Mouse (Mus musculus): ENCODE measurements around the gene Ms4a10. TPM values are rescaled to one million over a fixed set of nuclear protein-coding genes. Genes with fewer than 3 reads are reported as not detected.
A peak's percentile ranks its signal among the peaks of the same experiment; 100 is the strongest.

Gene Ms4a10
- polyA plus RNA-seq, 1 experiment from 2014 or later: not detected

DNA sequence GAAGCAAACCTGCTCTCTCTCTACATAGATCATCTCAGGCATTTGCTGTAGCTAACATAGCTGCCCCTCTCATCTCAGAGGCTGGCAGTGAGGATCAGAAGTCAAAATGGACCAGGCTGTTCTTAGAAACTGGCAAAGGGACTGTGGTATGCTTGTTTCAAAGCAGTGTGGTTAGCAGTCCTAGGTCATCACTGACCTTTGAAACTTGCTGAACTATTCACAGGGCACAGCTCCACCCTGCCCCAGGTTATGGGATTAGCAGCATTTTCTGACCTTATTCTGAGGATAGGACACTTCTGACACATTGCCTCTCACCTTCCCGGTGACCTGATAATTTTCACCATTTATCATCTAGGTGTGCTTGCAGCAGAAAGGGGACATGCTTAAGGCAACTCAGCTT, 14.1 kb upstream of the Ms4a10 start:
- H3K4me3 ChIP-seq (ENCODE audit: low read depth, low read length): no peak overlapping the region
- WGBS (ENCODE audit: insufficient replicate concordance): 74% methylated on average over 1 of the region's 1 CpGs
- no peaks in the 10 kb centered on the region for H3K9me3 ChIP-seq (replicated peaks; ENCODE audit: control insufficient read depth, low read length)
- H3K27me3 ChIP-seq (ENCODE audit: control insufficient read depth, insufficient read depth, low read length): no peaks in the 10 kb centered on the region; the same call in 1 of the 2 replicates
- H3K4me1 ChIP-seq (ENCODE audit: control insufficient read depth, insufficient read depth, low read length): peaks cover 9% of the 10 kb centered on the region
- H3K36me3 ChIP-seq (ENCODE audit: control insufficient read depth, insufficient read depth, low read length): no peaks in the 10 kb centered on the region
- no peak overlapping the region for H3K4me2 ChIP-seq
- no peak overlapping the region for H3K9ac ChIP-seq (ENCODE audit: low read depth, low read length)
- ATAC-seq (replicated peaks; ENCODE audit: insufficient number of reproducible peaks, low FRiP score, low TSS enrichment): no peak
- no peak overlapping the region for H3K27ac ChIP-seq (ENCODE audit: low read depth, low read length)

DNA sequence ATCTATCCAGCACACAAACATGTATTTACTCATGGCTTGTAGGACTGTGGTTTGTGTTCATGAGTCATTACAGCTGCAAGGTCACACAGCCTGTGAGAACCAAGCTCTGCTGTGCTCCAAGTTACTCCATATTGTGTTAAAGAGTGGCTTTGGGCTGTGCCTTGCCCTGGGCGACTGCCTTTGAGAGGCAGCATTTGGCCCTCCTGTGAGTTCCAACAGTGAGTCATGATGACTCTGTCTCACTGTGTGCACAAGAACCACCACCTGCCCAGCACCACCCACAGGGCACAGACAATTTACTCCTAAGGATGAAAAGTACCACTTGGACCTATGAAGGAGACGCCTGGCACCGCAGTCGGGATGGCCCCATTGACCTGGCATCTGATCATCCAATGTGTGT, 11.4 kb upstream of the Ms4a10 start:
- Histone ChIP-seq H3K9ac (ENCODE audit: low read depth, low read length) (no peak overlapping the region), H3K9me3 (replicated peaks; ENCODE audit: control insufficient read depth, low read length) (no peaks in the 10 kb centered on the region), H3K27ac (ENCODE audit: low read depth, low read length) (no peak overlapping the region), H3K4me1 (ENCODE audit: control insufficient read depth, insufficient read depth, low read length) (peaks cover 8% of the 10 kb centered on the region), H3K4me2 (no peak overlapping the region), H3K36me3 (ENCODE audit: control insufficient read depth, insufficient read depth, low read length) (no peaks in the 10 kb centered on the region), H3K27me3 (ENCODE audit: control insufficient read depth, insufficient read depth, low read length) (no peaks in the 10 kb centered on the region), H3K4me3 (ENCODE audit: low read depth, low read length) (no peak overlapping the region)
- no peak for ATAC-seq (replicated peaks; ENCODE audit: insufficient number of reproducible peaks, low FRiP score, low TSS enrichment)
- WGBS (ENCODE audit: insufficient replicate concordance): 76% methylated on average over 4 of the region's 4 CpGs

DNA sequence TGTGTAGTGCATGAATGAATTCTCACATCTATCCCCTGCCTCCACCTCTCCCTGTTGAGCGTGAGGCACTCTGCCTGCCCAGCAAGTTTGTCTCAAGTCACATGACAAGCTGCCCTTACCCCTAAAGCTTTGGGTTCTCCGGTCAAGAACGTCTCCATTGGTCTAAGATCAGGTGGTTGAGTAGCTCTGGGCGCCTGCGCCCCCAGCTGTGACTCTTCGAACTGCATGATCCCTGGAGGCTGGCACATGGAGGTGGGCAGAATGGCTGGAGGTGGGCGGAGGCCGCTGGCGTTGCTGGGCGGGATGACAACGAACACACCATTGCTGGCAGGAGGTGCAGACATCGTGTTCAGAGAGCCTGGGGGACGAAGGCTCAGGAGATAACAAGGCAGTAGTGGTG, 10.1 kb upstream of the Ms4a10 start:
- 68% methylated on average over 13 of the region's 13 CpGs for WGBS (ENCODE audit: insufficient replicate concordance)
- H3K4me1 ChIP-seq (ENCODE audit: control insufficient read depth, insufficient read depth, low read length): 0 out of 2 replicates have a peak, but pooled peaks cover 3% of the 10 kb centered on the region

DNA sequence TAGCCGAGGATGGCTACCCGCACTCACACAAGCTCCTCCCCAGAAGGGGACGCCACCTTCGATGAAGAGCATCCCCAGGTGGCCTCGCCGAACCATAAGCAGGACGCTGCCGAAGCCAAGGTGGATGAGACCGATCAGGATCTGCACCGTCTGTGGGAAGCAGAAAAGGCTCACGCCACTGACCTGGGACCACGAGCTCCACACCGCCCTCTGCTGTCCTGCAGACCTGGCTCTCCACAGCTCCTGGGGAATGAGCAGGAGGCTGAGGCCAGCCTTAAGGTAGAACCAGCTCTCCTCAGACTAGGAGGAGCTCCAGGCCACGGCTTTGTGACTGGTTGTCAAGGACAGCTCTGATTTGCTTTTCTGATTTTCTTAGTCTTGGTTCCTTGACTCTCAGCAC, 8.7 kb upstream of the Ms4a10 start:
- H3K4me2 ChIP-seq: peak overlapping the region; percentile 42
- H3K4me3 ChIP-seq (ENCODE audit: low read depth, low read length): no peak overlapping the region
- no peaks in the 10 kb centered on the region for H3K27me3 ChIP-seq (ENCODE audit: control insufficient read depth, insufficient read depth, low read length)
- H3K9ac ChIP-seq (ENCODE audit: low read depth, low read length): no peak overlapping the region
- no peak for ATAC-seq (replicated peaks; ENCODE audit: insufficient number of reproducible peaks, low FRiP score, low TSS enrichment)
- WGBS (ENCODE audit: insufficient replicate concordance): 16% methylated on average over 14 of the region's 14 CpGs
- H3K4me1 ChIP-seq (ENCODE audit: control insufficient read depth, insufficient read depth, low read length): 0 out of 2 replicates have a peak, but pooled peaks cover 3% of the 10 kb centered on the region
- H3K27ac ChIP-seq (ENCODE audit: low read depth, low read length): no peak overlapping the region
- no peaks in the 10 kb centered on the region for H3K9me3 ChIP-seq (replicated peaks; ENCODE audit: control insufficient read depth, low read length)
- H3K36me3 ChIP-seq (ENCODE audit: control insufficient read depth, insufficient read depth, low read length): no peaks in the 10 kb centered on the region

More for the DNA sequence above, 10.1 kb upstream of the Ms4a10 start:
- H3K4me3 ChIP-seq (ENCODE audit: low read depth, low read length): no peak overlapping the region
- H3K27me3 ChIP-seq (ENCODE audit: control insufficient read depth, insufficient read depth, low read length): no peaks in the 10 kb centered on the region
- H3K36me3 ChIP-seq (ENCODE audit: control insufficient read depth, insufficient read depth, low read length): no peaks in the 10 kb centered on the region
- no peak overlapping the region for H3K27ac ChIP-seq (ENCODE audit: low read depth, low read length)
- no peaks in the 10 kb centered on the region for H3K9me3 ChIP-seq (replicated peaks; ENCODE audit: control insufficient read depth, low read length)
- H3K9ac ChIP-seq (ENCODE audit: low read depth, low read length): no peak overlapping the region
- no peak overlapping the region for H3K4me2 ChIP-seq
- no peak for ATAC-seq (replicated peaks; ENCODE audit: insufficient number of reproducible peaks, low FRiP score, low TSS enrichment)

DNA sequence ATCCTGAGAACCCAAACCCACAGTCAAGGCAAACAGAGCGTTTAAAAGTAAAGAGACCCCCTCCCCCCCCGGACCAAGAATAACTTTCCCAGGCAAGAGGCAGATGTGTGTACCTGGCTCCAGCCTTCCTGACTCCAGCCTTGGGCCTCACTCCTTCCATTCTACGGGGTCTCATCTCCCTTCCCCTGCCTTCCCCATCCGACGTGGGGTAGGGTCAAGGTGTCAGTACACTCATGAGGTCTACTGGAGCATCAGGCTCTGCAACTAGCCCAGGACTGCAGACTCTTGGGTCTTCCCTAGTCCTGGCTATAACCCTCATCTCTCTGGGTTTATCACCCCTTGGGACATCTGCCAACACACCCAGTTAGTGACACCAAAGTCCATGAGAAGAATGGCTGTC, 5.7 kb upstream of the Ms4a10 start:
- no peak overlapping the region for H3K4me2 ChIP-seq
- no peak overlapping the region for H3K4me3 ChIP-seq (ENCODE audit: low read depth, low read length)
- no peaks in the 10 kb centered on the region for H3K9me3 ChIP-seq (replicated peaks; ENCODE audit: control insufficient read depth, low read length)
- H3K36me3 ChIP-seq (ENCODE audit: control insufficient read depth, insufficient read depth, low read length): no peaks in the 10 kb centered on the region
- no peak overlapping the region for H3K27ac ChIP-seq (ENCODE audit: low read depth, low read length)
- ATAC-seq (replicated peaks; ENCODE audit: insufficient number of reproducible peaks, low FRiP score, low TSS enrichment): no peak
- no peaks in the 10 kb centered on the region for H3K27me3 ChIP-seq (ENCODE audit: control insufficient read depth, insufficient read depth, low read length)
- 0 out of 2 replicates have a peak, but pooled peaks cover 3% of the 10 kb centered on the region for H3K4me1 ChIP-seq (ENCODE audit: control insufficient read depth, insufficient read depth, low read length)
- 80% methylated on average over 5 of the region's 5 CpGs for WGBS (ENCODE audit: insufficient replicate concordance)
- no peak overlapping the region for H3K9ac ChIP-seq (ENCODE audit: low read depth, low read length)

DNA sequence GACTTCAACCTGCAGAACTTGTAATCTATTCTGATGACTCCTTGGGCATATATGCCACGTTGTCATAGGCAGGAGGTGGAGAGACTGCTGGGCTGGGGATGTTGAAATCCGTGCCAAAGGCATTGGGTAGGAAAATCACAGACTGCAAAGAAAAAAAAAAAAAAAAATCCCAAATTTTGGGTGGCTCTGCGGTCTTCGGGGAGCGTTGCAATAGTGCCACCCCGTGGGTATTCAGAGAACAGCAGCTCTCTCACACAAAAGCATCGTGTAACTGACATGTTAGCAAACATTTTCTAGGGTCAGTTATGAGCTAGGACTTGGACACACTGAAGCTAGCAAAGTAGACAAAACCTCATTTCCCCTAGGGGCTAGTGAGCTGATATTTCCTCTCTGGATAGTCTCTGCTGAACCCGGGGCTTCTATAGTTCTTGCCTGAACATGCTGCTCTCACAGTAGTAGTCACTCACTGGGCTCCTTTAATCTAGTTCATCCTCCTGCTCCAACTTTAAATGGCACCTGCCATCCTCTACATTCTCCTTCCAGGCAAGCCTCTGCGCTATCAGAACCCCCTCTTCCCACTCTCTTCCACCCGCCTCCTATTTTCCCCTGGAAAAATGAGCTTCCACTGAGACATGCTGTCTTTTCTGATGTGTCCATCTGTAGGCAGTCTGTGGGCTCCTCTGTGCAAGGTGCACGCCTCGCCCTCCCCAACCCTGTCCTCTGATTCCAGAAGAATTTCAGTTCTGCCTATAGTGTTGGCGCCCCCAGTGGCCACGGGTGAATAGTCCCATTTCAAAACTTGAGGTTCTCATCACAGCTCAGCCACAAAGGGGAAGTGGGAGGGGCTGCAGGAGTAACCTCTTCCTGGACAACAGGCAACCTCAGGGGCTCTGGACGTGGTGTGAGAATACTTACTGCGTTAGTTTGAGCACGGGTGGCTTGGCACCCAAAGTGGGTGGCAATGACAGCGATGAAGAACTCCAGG, 5.0 kb upstream of the Ms4a10 start:
- ATAC-seq (replicated peaks; ENCODE audit: insufficient number of reproducible peaks, low FRiP score, low TSS enrichment): no peak; the same call in 1 of the 2 replicates
- 0 out of 2 replicates have a peak, but pooled peaks cover 3% of the 10 kb centered on the region for H3K4me1 ChIP-seq (ENCODE audit: control insufficient read depth, insufficient read depth, low read length)
- no peak overlapping the region for H3K4me3 ChIP-seq (ENCODE audit: low read depth, low read length)
- H3K4me2 ChIP-seq: peak overlapping the region; percentile 20
- no peaks in the 10 kb centered on the region for H3K9me3 ChIP-seq (replicated peaks; ENCODE audit: control insufficient read depth, low read length)
- H3K27me3 ChIP-seq (ENCODE audit: control insufficient read depth, insufficient read depth, low read length): no peaks in the 10 kb centered on the region
- WGBS (ENCODE audit: insufficient replicate concordance): 13% methylated on average over 18 of the region's 18 CpGs
- H3K9ac ChIP-seq (ENCODE audit: low read depth, low read length): no peak overlapping the region
- H3K36me3 ChIP-seq (ENCODE audit: control insufficient read depth, insufficient read depth, low read length): no peaks in the 10 kb centered on the region
- no peak overlapping the region for H3K27ac ChIP-seq (ENCODE audit: low read depth, low read length)

DNA sequence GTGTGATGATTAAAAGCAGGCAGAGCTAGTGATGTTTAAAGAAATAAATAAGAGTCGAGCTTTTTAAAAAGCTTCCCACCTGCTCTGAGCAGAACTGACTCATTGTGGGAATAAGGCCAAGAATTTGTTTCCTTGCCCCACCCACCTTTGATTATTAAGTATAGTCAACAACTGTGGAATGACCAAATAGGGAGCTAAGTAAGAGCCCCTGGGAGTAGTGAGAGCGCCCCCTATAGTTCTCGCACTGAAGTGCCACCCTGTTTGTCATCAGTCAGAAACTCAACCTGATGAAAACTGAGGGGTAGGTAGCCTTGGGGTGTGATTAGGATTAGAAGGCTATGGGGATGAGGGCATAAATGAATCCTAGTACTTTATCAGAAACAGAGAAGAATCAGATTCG, 1.8 kb upstream of the Ms4a10 start:
- 39% methylated on average over 4 of the region's 4 CpGs for WGBS (ENCODE audit: insufficient replicate concordance)
- H3K27me3 ChIP-seq (ENCODE audit: control insufficient read depth, insufficient read depth, low read length): no peaks in the 10 kb centered on the region
- H3K27ac ChIP-seq (ENCODE audit: low read depth, low read length): no peak overlapping the region
- no peak overlapping the region for H3K4me3 ChIP-seq (ENCODE audit: low read depth, low read length)
- H3K9ac ChIP-seq (ENCODE audit: low read depth, low read length): no peak overlapping the region
- no peak for ATAC-seq (replicated peaks; ENCODE audit: insufficient number of reproducible peaks, low FRiP score, low TSS enrichment)
- H3K4me2 ChIP-seq: no peak overlapping the region
- H3K4me1 ChIP-seq (ENCODE audit: control insufficient read depth, insufficient read depth, low read length): peaks cover 6% of the 10 kb centered on the region; the same call in 1 of the 2 replicates
- H3K36me3 ChIP-seq (ENCODE audit: control insufficient read depth, insufficient read depth, low read length): no peaks in the 10 kb centered on the region
- H3K9me3 ChIP-seq (replicated peaks; ENCODE audit: control insufficient read depth, low read length): peaks cover 5% of the 10 kb centered on the region; the same call in 1 of the 2 replicates

DNA sequence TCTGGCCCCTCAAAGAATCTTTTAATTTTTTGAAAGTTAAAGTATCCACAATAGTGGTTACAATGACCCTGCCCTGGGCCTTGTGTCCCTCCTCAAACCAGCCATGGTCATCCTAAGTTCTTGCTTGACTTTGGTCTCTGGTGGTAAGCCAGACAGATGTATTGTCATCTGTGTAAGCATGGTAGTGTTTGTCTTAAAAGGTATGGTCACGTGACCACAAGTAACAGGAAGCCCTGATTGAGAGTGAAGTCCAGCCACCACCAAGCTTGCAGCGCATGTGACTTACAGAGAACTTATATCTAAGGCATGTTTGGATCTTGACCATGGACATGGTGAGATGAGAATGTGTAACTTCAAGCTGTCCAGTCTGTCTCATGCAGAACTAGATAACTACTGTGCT, 717 bp upstream of the Ms4a10 start:
- ATAC-seq (replicated peaks; ENCODE audit: insufficient number of reproducible peaks, low FRiP score, low TSS enrichment): no peak
- no peaks in the 10 kb centered on the region for H3K27me3 ChIP-seq (ENCODE audit: control insufficient read depth, insufficient read depth, low read length)
- H3K36me3 ChIP-seq (ENCODE audit: control insufficient read depth, insufficient read depth, low read length): no peaks in the 10 kb centered on the region
- 82% methylated on average over 2 of the region's 2 CpGs for WGBS (ENCODE audit: insufficient replicate concordance)
- H3K4me3 ChIP-seq (ENCODE audit: low read depth, low read length): no peak overlapping the region
- no peak overlapping the region for H3K4me2 ChIP-seq
- no peak overlapping the region for H3K9ac ChIP-seq (ENCODE audit: low read depth, low read length)
- peaks cover 5% of the 10 kb centered on the region; the same call in 1 of the 2 replicates for H3K9me3 ChIP-seq (replicated peaks; ENCODE audit: control insufficient read depth, low read length)
- no peak overlapping the region for H3K27ac ChIP-seq (ENCODE audit: low read depth, low read length)
- H3K4me1 ChIP-seq (ENCODE audit: control insufficient read depth, insufficient read depth, low read length): peaks cover 6% of the 10 kb centered on the region; the same call in 1 of the 2 replicates

Data from heart, embryonic 11.5 days (tissue).